Mouse (Mus musculus) heart, embryonic 11.5 days (tissue): Measurements from ENCODE around the gene Ncoa3. TPM values are rescaled to one million over a fixed set of nuclear protein-coding genes. Genes with fewer than 3 reads are reported as not detected.
"Not testable (repeated sequence)": the region's sequence is repeated elsewhere in the genome, so short reads cannot be mapped to it uniquely, and the experiment has no call there.

Experiments used
- ATAC-seq: fragments of 200-750 bp; cut with Nextera tagmentation; replicated peaks from 2 replicates; pipeline ENCODE4 v1.8.0; 2017; ENCODE audit warnings: moderate library complexity; ENCODE audit not compliant: insufficient number of reproducible peaks, low FRiP score, low TSS enrichment
- H3K27ac ChIP-seq: fragments of 300-500 bp; sonication (generic); 2 replicates; pipeline ENCODE4 v1.5.1; 2014; ENCODE audit warnings: mild to moderate bottlenecking, low read depth, low read length
- H3K27me3 ChIP-seq: fragments of 300-500 bp; sonication (generic); 2 replicates; pipeline ENCODE4 v1.6.1; 2014; ENCODE audit warnings: mild to moderate bottlenecking, low read length, mixed read lengths; ENCODE audit not compliant: control insufficient read depth, insufficient read depth
- H3K36me3 ChIP-seq: fragments of 300-500 bp; sonication (generic); 2 replicates; pipeline ENCODE4 v1.6.1; 2014; ENCODE audit warnings: mild to moderate bottlenecking, low read length, moderate library complexity, mixed read lengths; ENCODE audit not compliant: control insufficient read depth, insufficient read depth
- H3K4me1 ChIP-seq: fragments of 300-500 bp; sonication (generic); 2 replicates; pipeline ENCODE4 v1.6.1; 2014; ENCODE audit warnings: low read length; ENCODE audit not compliant: control insufficient read depth, insufficient read depth
- H3K4me2 ChIP-seq: fragments of 300-500 bp; sonication (generic); 2 replicates; pipeline ENCODE4 v1.6.1; 2014; ENCODE audit warnings: mild to moderate bottlenecking, moderate library complexity
- H3K4me3 ChIP-seq: fragments of 300-500 bp; sonication (generic); 2 replicates; pipeline ENCODE4 v1.5.1; 2014; ENCODE audit warnings: low read depth, low read length
- H3K9ac ChIP-seq: fragments of 300-500 bp; sonication (generic); 2 replicates; pipeline ENCODE4 v1.6.1; 2014; ENCODE audit warnings: mild to moderate bottlenecking, low read depth, low read length, moderate library complexity
- H3K9me3 ChIP-seq: fragments of 300-500 bp; sonication (generic); replicated peaks from 2 replicates; pipeline ENCODE4 v1.6.1; 2016; ENCODE audit warnings: low read length; ENCODE audit not compliant: control insufficient read depth
- WGBS: fragments of 180-500 bp; shearing (Covaris S2); extraction: QIAGEN DNeasy Blood & Tissue Kit; methylation state at CpG from one replicate; pipeline ENCODE4 v1.1.7; 2014; ENCODE audit not compliant: insufficient replicate concordance; 5-methylcytosine and 5-hydroxymethylcytosine counted together
- polyA plus RNA-seq: library from polyadenylated mRNA; unstranded; fragments of >200 nt; fragmentation: Nextera tagmentation; extraction: Ambion mirVana; gene quantifications from 2 replicates; pipeline ENCODE4 v1.2.1, GENCODE M21; 2014

Ncoa3 gene
- polyA plus RNA-seq, 1 experiment from 2014 or later = 15.6 TPM

DNA sequence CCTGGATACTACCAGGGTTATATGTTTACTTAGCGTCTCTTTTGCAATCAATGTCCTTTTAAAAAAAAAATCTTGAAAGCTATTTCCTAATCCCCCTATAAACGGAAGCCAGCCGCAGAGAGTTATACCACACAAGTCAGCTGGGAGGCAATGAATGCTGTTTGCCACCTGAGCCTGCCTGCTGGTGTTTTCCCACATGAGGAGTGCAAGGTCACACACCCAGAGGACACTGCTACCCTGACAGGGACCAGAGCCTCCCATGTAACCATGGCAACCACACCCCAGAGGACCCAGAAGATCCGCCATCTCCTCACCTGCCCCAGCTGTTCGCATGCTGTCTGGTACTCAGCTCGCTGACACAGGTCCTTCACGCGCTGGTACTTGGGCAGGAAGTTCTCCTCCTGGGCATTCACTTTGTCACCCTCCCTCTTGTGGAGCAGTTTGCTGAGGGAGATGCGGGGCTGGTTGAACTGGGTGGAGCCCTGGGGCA lies 91.2 kb downstream of the Ncoa3 start:
- H3K4me2 ChIP-seq = no peak overlapping the region
- WGBS = 82% methylated on average over 9 of the region's 9 CpGs
- no peak overlapping the region for H3K27ac ChIP-seq
- H3K9me3 ChIP-seq = no peaks in the 10 kb centered on the region
- H3K27me3 ChIP-seq = no peaks in the 10 kb centered on the region
- no peak overlapping the region for H3K4me3 ChIP-seq
- peaks cover 8% of the 10 kb centered on the region for H3K36me3 ChIP-seq
- H3K9ac ChIP-seq = no peak overlapping the region
- peaks cover 24% of the 10 kb centered on the region for H3K4me1 ChIP-seq
- no peak for ATAC-seq

GRCm38 (mm10) chr2:166084111-166084510 lies 91.7 kb downstream of the Ncoa3 start:
- H3K27ac ChIP-seq = no peak overlapping the region
- H3K9me3 ChIP-seq = no peaks in the 10 kb centered on the region
- H3K9ac ChIP-seq = no peak overlapping the region
- H3K4me1 ChIP-seq = peaks cover 24% of the 10 kb centered on the region
- no peak overlapping the region for H3K4me2 ChIP-seq
- H3K27me3 ChIP-seq = no peaks in the 10 kb centered on the region
- no peak overlapping the region for H3K4me3 ChIP-seq
- 82% methylated on average over 7 of the region's 7 CpGs for WGBS
- no peak for ATAC-seq
- peaks cover 11% of the 10 kb centered on the region for H3K36me3 ChIP-seq

DNA sequence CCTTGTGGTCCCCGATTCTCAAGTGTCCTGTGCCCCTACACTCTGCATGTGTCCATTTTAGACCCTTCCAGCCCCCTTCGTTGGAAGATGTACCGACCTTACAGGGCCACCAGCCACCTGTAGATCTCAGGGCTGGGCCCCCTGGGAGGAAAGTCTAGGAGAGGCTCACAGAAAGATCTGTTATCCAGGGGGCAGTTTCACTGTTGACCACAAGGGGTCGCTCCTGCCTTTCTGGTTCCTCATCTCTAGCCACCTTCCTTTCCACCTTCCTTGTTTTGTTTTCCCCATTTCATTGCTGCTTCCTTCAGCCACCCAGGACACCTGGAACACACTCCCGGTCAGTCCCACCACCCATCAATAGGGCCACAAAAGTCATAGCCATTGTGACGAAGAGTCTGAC lies 92.5 kb downstream of the Ncoa3 start:
- H3K4me2 ChIP-seq, H3K9me3 ChIP-seq, H3K4me3 ChIP-seq, ATAC-seq, H3K27me3 ChIP-seq, H3K27ac ChIP-seq, H3K9ac ChIP-seq: not testable (repeated sequence)
- Histone ChIP-seq H3K4me1 (peaks cover 21% of the 10 kb centered on the region), H3K36me3 (peaks cover 11% of the 10 kb centered on the region)
- WGBS = 38% methylated on average over 6 of the region's 6 CpGs

DNA sequence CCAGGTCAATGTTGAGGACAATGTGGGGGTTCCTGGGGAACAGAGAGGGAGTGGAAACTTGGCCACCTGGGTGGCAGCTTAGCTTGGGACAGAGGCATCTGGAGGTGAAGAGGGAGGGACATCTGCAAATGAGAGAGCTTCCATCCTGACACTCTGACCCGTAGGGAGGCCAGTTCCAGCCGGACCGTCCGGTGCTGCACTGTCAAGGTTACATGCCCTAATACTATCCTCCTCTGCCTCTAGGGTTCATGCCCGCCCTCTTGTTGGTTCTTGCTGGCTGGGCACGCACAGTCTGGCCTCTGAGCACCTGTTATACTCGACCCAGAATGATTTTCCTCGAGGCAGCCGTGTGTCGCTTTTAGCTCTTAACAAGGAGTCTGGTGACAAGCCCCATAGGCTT lies 93.3 kb downstream of the Ncoa3 start:
- no peak overlapping the region for H3K9ac ChIP-seq
- no peak overlapping the region for H3K4me3 ChIP-seq
- no peaks in the 10 kb centered on the region for H3K9me3 ChIP-seq
- H3K4me2 ChIP-seq = no peak overlapping the region
- no peak for ATAC-seq
- peaks cover 20% of the 10 kb centered on the region for H3K4me1 ChIP-seq
- peaks cover 10% of the 10 kb centered on the region for H3K36me3 ChIP-seq
- no peaks in the 10 kb centered on the region for H3K27me3 ChIP-seq
- 89% methylated on average over 10 of the region's 10 CpGs for WGBS
- H3K27ac ChIP-seq = no peak overlapping the region

GRCm38 (mm10) chr2:166086457-166087233 lies 94.2 kb downstream of the Ncoa3 start:
- WGBS = 78% methylated on average over 29 of the region's 29 CpGs
- H3K27me3 ChIP-seq = no peaks in the 10 kb centered on the region
- H3K4me1 ChIP-seq = peaks cover 13% of the 10 kb centered on the region
- peaks cover 15% of the 10 kb centered on the region for H3K36me3 ChIP-seq
- H3K4me3 ChIP-seq = no peak overlapping the region
- H3K4me2 ChIP-seq = no peak overlapping the region
- H3K9me3 ChIP-seq = no peaks in the 10 kb centered on the region
- no peak for ATAC-seq
- no peak overlapping the region for H3K9ac ChIP-seq
- H3K27ac ChIP-seq = no peak overlapping the region

GRCm38 (mm10) chr2:166088991-166089390 lies 96.6 kb downstream of the Ncoa3 start:
- 77% methylated on average over 9 of the region's 9 CpGs for WGBS
- H3K4me3 ChIP-seq = no peak overlapping the region

GRCm38 (mm10) chr2:166090131-166090581 lies 97.7 kb downstream of the Ncoa3 start:
- no peaks in the 10 kb centered on the region for H3K27me3 ChIP-seq
- peaks cover 8% of the 10 kb centered on the region for H3K4me1 ChIP-seq
- ATAC-seq = no peak; the same call in 1 of the 2 replicates
- peak overlapping the region; percentile 10; the same call in 1 of the 2 replicates for H3K27ac ChIP-seq
- 29% methylated on average over 7 of the region's 7 CpGs for WGBS
- H3K4me3 ChIP-seq = no peak overlapping the region
- no peak overlapping the region for H3K4me2 ChIP-seq
- H3K9ac ChIP-seq = no peak overlapping the region
- peaks cover 26% of the 10 kb centered on the region for H3K36me3 ChIP-seq
- H3K9me3 ChIP-seq = no peaks in the 10 kb centered on the region

More at GRCm38 (mm10) chr2:166088991-166089390, 96.6 kb downstream of the Ncoa3 start:
- Histone ChIP-seq H3K27ac (no peak overlapping the region), H3K36me3 (peaks cover 21% of the 10 kb centered on the region), H3K9ac (no peak overlapping the region), H3K4me2 (no peak overlapping the region), H3K9me3 (no peaks in the 10 kb centered on the region), H3K27me3 (no peaks in the 10 kb centered on the region), H3K4me1 (peaks cover 8% of the 10 kb centered on the region)
- no peak for ATAC-seq

GRCm38 (mm10) chr2:166091599-166091998 lies 99.2 kb downstream of the Ncoa3 start:
- no peaks in the 10 kb centered on the region for H3K27me3 ChIP-seq
- no peaks in the 10 kb centered on the region for H3K9me3 ChIP-seq
- H3K4me1 ChIP-seq = peaks cover 8% of the 10 kb centered on the region
- no peak overlapping the region for H3K27ac ChIP-seq
- H3K4me2 ChIP-seq = no peak overlapping the region
- no peak for ATAC-seq
- no peak overlapping the region for H3K4me3 ChIP-seq
- peaks cover 27% of the 10 kb centered on the region for H3K36me3 ChIP-seq
- no peak overlapping the region for H3K9ac ChIP-seq

- Histone ChIP-seq H3K4me3 (no peak overlapping the region), H3K9ac (no peak overlapping the region), H3K27me3 (no peaks in the 10 kb centered on the region), H3K4me1 (peaks cover 8% of the 10 kb centered on the region), H3K27ac (no peak overlapping the region), H3K9me3 (no peaks in the 10 kb centered on the region), H3K36me3 (peaks cover 27% of the 10 kb centered on the region), H3K4me2 (no peak overlapping the region)
- WGBS = 90% methylated on average over 6 of the region's 6 CpGs
- no peak for ATAC-seq
Measured at GRCm38 (mm10) chr2:166092412-166092811, 100.0 kb downstream of the Ncoa3 start.
